Mouse (Mus musculus): ENCODE data around the gene Socs2. TPM values are rescaled to one million over a fixed set of nuclear protein-coding genes. Genes with fewer than 3 reads are reported as not detected.
A peak's percentile ranks its signal among the peaks of the same experiment; 100 is the strongest.

Gene Socs2
- polyA plus RNA-seq, 1 experiment from 2014 or later, result 41.0 TPM

DNA sequence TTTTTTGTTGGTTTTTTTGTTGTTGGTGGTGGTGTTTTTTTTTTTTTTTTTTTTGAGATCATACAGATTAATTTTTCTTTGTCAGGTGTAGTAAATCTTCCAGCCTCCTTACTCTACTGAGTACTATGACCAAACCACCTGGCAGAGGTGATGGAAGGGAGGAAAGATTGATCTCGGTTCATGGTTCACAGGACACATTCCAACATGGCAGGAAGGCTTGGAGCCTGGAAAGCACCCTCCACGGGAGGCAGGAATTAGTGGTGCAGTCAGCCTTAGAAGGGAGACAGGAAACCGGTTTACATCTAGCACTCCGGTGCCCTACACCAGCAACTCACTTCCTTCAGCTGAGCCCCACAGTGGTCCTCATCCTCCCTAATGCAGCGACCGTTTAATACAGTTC is 1.7 kb upstream of the Socs2 start:
- Histone ChIP-seq H3K36me3 (no peaks in the 10 kb centered on the region), H3K9ac (no peak overlapping the region), H3K4me3 (replicated peaks) (no peak overlapping the region), H3K9me3 (no peaks in the 10 kb centered on the region), H3K27me3 (replicated peaks) (0 out of 2 replicates have a peak, but pooled peaks cover 3% of the 10 kb centered on the region), H3K4me1 (peaks cover 23% of the 10 kb centered on the region), H3K4me2 (no peak overlapping the region), H3K27ac (no peak overlapping the region)
- ATAC-seq (ENCODE audit: insufficient read depth, low FRiP score, low read depth), result no peak
- WGBS, result 60% methylated on average over 6 of the region's 6 CpGs

DNA sequence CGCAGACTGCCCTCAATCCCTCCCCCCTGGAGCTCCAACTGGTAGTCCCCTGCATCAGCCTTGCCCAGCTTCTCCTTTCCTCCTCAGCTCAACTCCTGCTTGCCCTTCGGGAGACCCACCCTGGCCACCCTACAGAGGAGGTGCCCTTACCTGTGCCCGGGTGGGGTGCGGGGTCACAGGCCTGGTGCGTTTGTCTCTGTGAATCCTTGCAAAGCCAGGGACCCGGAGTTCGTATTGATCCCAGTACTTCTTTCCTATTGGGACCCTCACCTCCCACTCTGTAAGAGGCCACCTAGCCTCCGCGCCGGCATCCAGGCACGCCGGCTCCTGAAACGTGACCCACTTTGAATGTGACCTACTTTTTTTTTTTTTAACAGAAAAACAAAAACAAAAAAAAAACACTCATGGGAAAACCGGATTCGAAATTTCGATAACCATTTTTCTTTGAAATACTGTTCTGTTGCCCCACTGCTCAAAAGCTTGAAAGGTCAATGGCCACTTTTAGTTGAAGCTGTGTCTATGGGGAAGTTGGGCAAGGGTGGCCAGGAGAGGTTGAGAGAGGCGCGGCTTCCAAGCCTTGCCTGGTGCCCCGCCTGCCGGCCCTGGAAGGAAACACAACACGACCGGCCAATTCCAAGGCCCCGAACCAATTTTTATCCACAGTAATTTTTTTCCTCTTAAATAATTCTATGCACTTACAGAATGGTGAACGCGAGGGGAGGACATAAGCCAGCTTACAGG is 686 bp upstream of the Socs2 start:
- H3K4me3 ChIP-seq (replicated peaks), result peak overlapping the region; percentile 78
- under 1% methylated on average over 25 of the region's 25 CpGs for WGBS
- no peaks in the 10 kb centered on the region for H3K9me3 ChIP-seq
- H3K4me1 ChIP-seq, result peaks cover 23% of the 10 kb centered on the region
- 0 out of 2 replicates have a peak, but pooled peaks cover 3% of the 10 kb centered on the region for H3K27me3 ChIP-seq (replicated peaks)
- peak overlapping the region; percentile 23 for H3K9ac ChIP-seq
- ATAC-seq (ENCODE audit: insufficient read depth, low FRiP score, low read depth), result no peak; the same call in 1 of the 2 replicates
- H3K27ac ChIP-seq, result 0 out of 2 replicates have a peak overlapping the region, but pooled peaks have one; percentile 86
- H3K4me2 ChIP-seq, result peak overlapping the region; percentile 95
- no peaks in the 10 kb centered on the region for H3K36me3 ChIP-seq

DNA sequence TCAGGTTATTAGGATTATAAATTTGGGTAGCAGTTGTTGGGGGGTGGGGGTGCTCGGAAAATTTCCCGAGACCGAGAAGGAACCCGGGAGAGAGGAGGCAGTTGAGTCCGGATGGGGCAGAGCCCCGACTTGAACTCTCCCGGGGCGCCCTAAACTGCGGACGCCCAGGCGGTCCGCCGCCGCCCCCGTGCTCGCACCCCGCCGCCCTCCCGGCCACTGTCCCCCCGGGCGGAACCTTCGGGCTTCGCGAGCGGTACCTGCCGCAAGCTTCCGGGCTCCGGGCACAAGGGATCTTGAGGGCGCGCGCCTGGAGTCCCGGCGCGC is 657 bp downstream of the Socs2 start:
- Histone ChIP-seq H3K27me3 (replicated peaks) (0 out of 2 replicates have a peak, but pooled peaks cover 3% of the 10 kb centered on the region), H3K9me3 (no peaks in the 10 kb centered on the region), H3K36me3 (no peaks in the 10 kb centered on the region), H3K4me1 (peaks cover 23% of the 10 kb centered on the region), H3K27ac (peak overlapping the region; percentile 86), H3K4me3 (replicated peaks) (peak overlapping the region; percentile 78), H3K9ac (peak overlapping the region; percentile 65), H3K4me2 (peak overlapping the region; percentile 95)
- peak; percentile 16; the same call in 1 of the 2 replicates for ATAC-seq (ENCODE audit: insufficient read depth, low FRiP score, low read depth)
- WGBS, result under 1% methylated on average over 34 of the region's 34 CpGs

DNA sequence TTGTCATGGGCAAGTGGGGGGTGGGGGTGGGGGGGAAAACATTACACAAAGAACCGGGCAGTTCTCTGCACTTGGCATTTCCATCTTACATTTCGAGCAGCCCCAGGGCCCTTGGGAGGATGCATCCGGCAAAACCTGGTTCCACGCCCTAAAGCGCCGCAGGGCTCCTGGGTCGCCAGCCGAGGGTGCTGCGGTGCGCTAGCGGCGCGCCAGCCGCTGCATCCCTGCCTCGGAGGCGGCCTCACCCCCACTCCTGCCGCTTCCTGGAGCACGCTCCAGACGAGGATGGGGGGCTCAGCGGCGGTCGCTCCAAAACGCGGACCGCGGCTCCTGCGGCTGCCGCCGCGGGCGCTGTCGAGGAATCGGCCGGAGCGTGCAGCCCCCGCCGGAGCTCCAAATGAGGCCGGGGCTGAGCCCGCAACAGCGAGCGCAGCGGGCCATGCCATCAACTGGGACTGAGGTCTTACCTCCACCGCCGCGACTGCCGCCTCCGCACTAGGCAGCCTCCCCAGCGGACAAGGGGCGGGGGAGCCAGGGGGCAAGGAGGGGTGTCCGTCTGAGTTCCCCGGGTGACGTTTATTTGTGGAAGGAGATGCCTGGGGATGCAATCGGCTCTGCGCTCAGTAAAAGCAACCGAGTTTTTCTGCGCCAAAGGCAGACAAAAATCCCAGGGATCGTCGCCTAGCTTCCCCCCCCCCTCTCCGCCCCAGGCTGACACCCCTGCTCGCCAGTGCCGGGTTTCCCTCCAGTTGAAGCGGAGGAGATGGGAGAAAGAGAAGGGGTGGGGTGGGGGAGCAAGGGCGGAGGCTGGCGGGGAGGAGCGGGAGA is 1.2 kb downstream of the Socs2 start:
- H3K36me3 ChIP-seq, result no peaks in the 10 kb centered on the region
- no peaks in the 10 kb centered on the region for H3K9me3 ChIP-seq
- peak overlapping the region; percentile 65 for H3K9ac ChIP-seq
- no peak for ATAC-seq (ENCODE audit: insufficient read depth, low FRiP score, low read depth)
- H3K27ac ChIP-seq, result peak overlapping the region; percentile 86
- peak overlapping the region; percentile 95 for H3K4me2 ChIP-seq
- peaks cover 23% of the 10 kb centered on the region for H3K4me1 ChIP-seq
- peak overlapping the region; percentile 78 for H3K4me3 ChIP-seq (replicated peaks)
- WGBS, result under 1% methylated on average over 59 of the region's 65 CpGs
- 0 out of 2 replicates have a peak, but pooled peaks cover 3% of the 10 kb centered on the region for H3K27me3 ChIP-seq (replicated peaks)

DNA sequence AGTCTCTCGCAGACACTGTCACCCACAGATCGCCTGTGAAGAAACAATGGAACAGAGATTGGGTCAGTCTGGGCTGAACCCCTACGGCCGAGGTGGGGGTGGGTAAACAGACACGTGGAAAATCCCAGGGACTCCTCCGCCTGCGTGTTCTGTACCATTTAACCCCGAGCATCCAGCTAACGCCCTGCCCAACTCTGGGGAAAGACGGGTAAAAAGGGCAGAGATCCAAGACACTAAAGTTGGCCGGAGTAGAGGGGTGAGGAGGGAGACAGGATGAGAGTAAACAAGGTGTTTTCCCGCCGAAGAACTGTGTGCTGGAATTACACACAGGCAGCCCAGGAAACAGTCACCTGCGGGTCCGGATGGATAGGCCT is 1.8 kb downstream of the Socs2 start:
- H3K4me2 ChIP-seq, result peak overlapping the region; percentile 95
- H3K9me3 ChIP-seq, result no peaks in the 10 kb centered on the region
- under 1% methylated on average over 15 of the region's 15 CpGs for WGBS
- H3K36me3 ChIP-seq, result no peaks in the 10 kb centered on the region
- 0 out of 2 replicates have a peak, but pooled peaks cover 3% of the 10 kb centered on the region for H3K27me3 ChIP-seq (replicated peaks)
- H3K9ac ChIP-seq, result peak overlapping the region; percentile 65; the same call in 1 of the 2 replicates
- no peak for ATAC-seq (ENCODE audit: insufficient read depth, low FRiP score, low read depth)
- peaks cover 23% of the 10 kb centered on the region for H3K4me1 ChIP-seq
- peak overlapping the region; percentile 78 for H3K4me3 ChIP-seq (replicated peaks)
- no peak overlapping the region for H3K27ac ChIP-seq

DNA sequence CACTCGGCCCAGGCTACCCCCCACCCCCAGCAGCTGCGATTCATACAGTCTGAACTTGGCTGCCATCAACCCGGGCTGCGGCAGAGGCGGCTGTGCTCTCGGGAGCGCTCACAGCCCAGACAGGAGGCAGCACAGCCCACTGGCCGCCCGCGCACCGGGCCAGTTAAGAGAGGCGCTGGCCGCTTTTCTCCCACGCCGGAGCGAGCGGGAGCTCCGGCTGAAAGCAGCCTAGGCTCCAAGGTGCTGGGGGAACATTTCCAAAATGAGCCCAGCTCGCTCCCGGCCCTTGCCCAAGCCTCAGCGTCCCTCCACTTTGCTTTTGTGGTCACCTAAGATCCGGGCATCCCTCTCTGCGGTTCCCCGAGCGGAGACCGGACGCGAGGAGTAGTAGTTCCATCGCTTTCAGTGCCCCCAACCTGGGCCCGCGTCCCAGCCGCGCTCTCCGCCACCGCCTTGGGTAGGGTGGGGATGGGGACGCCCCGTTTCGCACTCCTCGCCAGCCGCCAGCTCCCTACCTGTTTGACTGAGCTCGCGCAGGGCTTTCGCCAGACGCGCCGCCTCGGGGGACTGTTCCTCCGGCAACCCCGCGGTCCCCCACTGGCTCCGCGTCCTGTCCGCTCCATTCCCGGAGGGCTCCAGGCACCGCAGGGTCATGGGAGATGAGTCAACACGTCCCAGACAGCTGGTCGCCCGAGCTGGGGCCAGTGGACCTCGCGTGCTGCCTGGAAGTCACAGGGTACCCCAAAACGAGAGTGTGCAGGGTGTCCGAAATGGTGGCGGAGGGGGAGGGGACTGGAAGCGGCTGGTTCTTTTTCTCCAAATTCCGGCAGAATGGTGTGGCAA is 2.4 kb downstream of the Socs2 start:
- Histone ChIP-seq H3K4me1 (peaks cover 23% of the 10 kb centered on the region), H3K4me2 (peak overlapping the region; percentile 95), H3K36me3 (no peaks in the 10 kb centered on the region), H3K27ac (no peak overlapping the region), H3K4me3 (replicated peaks) (peak overlapping the region; percentile 78), H3K9ac (peak overlapping the region; percentile 14; the same call in 1 of the 2 replicates), H3K27me3 (replicated peaks) (0 out of 2 replicates have a peak, but pooled peaks cover 3% of the 10 kb centered on the region), H3K9me3 (no peaks in the 10 kb centered on the region)
- WGBS, result under 1% methylated on average over 65 of the region's 65 CpGs
- ATAC-seq (ENCODE audit: insufficient read depth, low FRiP score, low read depth), result no peak

DNA sequence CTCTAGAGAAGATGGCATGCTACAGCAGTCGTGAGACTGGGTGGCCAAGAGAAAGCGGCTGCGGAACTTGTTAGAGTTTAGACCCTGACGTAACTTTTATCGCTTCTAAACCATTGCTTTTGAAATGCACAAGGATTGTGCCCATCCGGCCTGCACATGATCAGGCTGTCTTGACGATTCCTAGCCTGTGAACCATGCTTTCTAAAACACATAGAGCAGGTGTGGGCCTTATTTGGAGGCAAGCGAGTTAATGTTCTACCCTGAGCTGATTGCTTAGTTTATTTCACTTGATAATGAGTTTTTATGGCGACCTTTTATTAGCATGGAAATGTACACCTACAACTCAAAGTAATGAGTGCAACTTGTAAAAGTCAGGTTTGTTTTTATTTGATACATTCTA is 5.8 kb downstream of the Socs2 start:
- Histone ChIP-seq H3K9ac (no peak overlapping the region), H3K27ac (no peak overlapping the region), H3K36me3 (no peaks in the 10 kb centered on the region), H3K9me3 (no peaks in the 10 kb centered on the region), H3K4me1 (peaks cover 16% of the 10 kb centered on the region; the same call in 1 of the 2 replicates), H3K4me2 (no peak overlapping the region), H3K4me3 (replicated peaks) (no peak overlapping the region), H3K27me3 (replicated peaks) (0 out of 2 replicates have a peak, but pooled peaks cover 3% of the 10 kb centered on the region)
- ATAC-seq (ENCODE audit: insufficient read depth, low FRiP score, low read depth), result no peak
- 83% methylated on average over 9 of the region's 9 CpGs for WGBS

DNA sequence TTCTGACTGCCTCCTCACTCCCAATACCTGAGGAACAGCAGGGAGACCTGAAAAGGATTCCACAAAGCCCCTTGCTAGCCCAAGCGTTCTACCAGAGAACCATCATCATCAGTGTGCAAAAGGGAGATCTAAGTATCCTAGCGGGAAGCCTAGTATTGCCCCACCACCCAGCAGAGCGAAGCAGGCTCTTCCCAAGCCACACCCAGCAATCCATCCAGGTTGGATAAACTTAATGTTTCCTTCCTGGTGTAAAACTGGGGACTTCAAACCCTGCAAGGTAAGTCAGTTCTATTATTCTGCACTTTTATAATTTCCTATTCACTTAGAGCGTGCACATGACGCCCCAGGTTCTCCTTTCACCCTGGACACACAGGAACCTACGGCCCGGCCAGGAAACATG is 6.3 kb downstream of the Socs2 start:
- Histone ChIP-seq H3K9ac (no peak overlapping the region), H3K36me3 (no peaks in the 10 kb centered on the region), H3K9me3 (no peaks in the 10 kb centered on the region), H3K27ac (no peak overlapping the region), H3K4me2 (no peak overlapping the region), H3K27me3 (replicated peaks) (0 out of 2 replicates have a peak, but pooled peaks cover under 1% of the 10 kb centered on the region), H3K4me3 (replicated peaks) (no peak overlapping the region), H3K4me1 (peaks cover 12% of the 10 kb centered on the region; the same call in 1 of the 2 replicates)
- 87% methylated on average over 7 of the region's 7 CpGs for WGBS
- no peak for ATAC-seq (ENCODE audit: insufficient read depth, low FRiP score, low read depth)

DNA sequence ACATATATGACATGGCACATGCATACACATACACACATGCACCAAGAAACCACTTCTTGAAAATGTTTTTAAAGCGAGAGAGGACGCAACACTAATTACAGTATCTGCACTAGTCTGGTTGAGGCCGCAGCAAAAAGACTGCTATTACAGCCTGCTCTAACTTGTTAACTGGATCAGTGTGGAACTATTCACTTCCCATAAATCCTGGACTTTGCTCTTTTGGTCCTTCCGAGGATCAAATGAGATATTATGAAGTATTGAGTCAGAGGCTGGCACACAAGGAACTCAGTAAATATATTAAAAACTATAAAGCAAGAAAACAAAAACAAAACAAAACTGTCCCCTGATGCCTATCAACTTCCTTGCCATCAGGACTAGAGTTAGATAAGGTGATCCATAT is 6.8 kb downstream of the Socs2 start:
- Histone ChIP-seq H3K27me3 (replicated peaks) (no peaks in the 10 kb centered on the region), H3K27ac (no peak overlapping the region), H3K4me3 (replicated peaks) (no peak overlapping the region), H3K36me3 (no peaks in the 10 kb centered on the region), H3K9me3 (no peaks in the 10 kb centered on the region), H3K4me1 (peaks cover 8% of the 10 kb centered on the region; the same call in 1 of the 2 replicates), H3K9ac (no peak overlapping the region), H3K4me2 (no peak overlapping the region)
- WGBS, result 89% methylated on average over 4 of the region's 4 CpGs
- no peak for ATAC-seq (ENCODE audit: insufficient read depth, low FRiP score, low read depth)

DNA sequence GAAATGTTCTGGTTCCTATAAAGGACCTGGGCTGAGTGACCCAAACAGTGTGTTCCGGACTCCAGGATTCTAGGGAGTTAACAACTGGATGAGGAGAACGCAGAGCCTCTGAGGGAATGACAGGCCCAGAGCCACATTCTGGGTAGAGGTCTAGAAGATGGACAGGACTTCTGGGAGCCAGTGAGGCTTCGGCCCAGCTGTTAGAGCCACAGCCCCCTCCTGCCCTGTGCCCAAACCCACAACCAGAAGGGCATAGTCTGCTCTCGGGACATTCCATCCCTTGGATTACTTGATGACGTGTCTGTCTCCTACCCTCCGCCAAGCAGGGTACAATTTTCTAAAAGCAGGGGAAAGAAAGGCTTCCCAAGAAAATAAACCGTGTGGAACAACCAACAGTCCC is 7.8 kb downstream of the Socs2 start:
- no peaks in the 10 kb centered on the region for H3K9me3 ChIP-seq
- no peaks in the 10 kb centered on the region for H3K27me3 ChIP-seq (replicated peaks)
- no peaks in the 10 kb centered on the region for H3K36me3 ChIP-seq
- no peak overlapping the region for H3K27ac ChIP-seq
- ATAC-seq (ENCODE audit: insufficient read depth, low FRiP score, low read depth), result no peak
- 87% methylated on average over 7 of the region's 7 CpGs for WGBS
- no peak overlapping the region for H3K4me2 ChIP-seq
- H3K9ac ChIP-seq, result no peak overlapping the region
- H3K4me3 ChIP-seq (replicated peaks), result no peak overlapping the region
- no peaks in the 10 kb centered on the region for H3K4me1 ChIP-seq

DNA sequence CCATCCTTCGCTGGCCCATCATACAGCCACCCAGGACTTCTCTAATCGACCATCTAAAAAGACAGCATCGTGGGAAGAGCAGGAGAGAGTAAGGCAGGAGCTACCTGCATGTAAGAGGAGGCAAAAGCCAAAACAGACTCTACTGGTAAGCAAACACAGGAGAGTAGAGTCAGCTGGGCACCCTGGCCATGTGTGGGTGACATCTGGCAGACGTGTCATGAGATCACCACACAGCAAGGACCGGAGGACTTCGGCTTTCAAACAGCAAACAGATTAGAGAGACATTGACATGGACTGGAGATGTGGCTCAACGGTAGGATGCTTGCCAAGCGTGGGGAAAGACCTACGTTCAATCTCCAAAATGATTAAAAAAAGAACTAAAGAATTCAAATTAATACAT is 8.5 kb downstream of the Socs2 start:
- H3K4me2 ChIP-seq, result no peak overlapping the region
- no peaks in the 10 kb centered on the region for H3K4me1 ChIP-seq
- H3K27me3 ChIP-seq (replicated peaks), result no peaks in the 10 kb centered on the region
- no peak overlapping the region for H3K4me3 ChIP-seq (replicated peaks)
- no peak overlapping the region for H3K9ac ChIP-seq
- 80% methylated on average over 9 of the region's 9 CpGs for WGBS
- ATAC-seq (ENCODE audit: insufficient read depth, low FRiP score, low read depth), result no peak
- no peaks in the 10 kb centered on the region for H3K9me3 ChIP-seq
- H3K36me3 ChIP-seq, result no peaks in the 10 kb centered on the region
- H3K27ac ChIP-seq, result no peak overlapping the region

Data from stomach, embryonic 15.5 days (tissue).